Mouse (Mus musculus) lung, embryonic 15.5 days (tissue): ENCODE results near the gene Cpd. TPM values are rescaled to one million over a fixed set of nuclear protein-coding genes. Genes with fewer than 3 reads are reported as not detected.

ENCODE experiments used
- ATAC-seq: fragments of 200-750 bp; cut with Nextera tagmentation; 2 replicates; pipeline ENCODE4 v1.8.0; 2017; ENCODE audit warnings: moderate number of reproducible peaks, borderline replicate concordance; ENCODE audit not compliant: low FRiP score, low TSS enrichment; ENCODE audit errors: extremely low read depth
- H3K27ac ChIP-seq: fragments of 300-500 bp; sonication (generic); 2 replicates; pipeline ENCODE4 v1.5.1; 2015; ENCODE audit warnings: moderate library complexity, mild to moderate bottlenecking, inconsistent platforms
- H3K27me3 ChIP-seq: fragments of 300-500 bp; sonication (generic); 2 replicates; pipeline ENCODE4 v1.6.1; 2015; ENCODE audit warnings: inconsistent platforms
- H3K36me3 ChIP-seq: fragments of 300-500 bp; sonication (generic); 2 replicates; pipeline ENCODE4 v1.6.1; 2015; ENCODE audit warnings: inconsistent platforms
- H3K4me1 ChIP-seq: fragments of 300-500 bp; sonication (generic); 2 replicates; pipeline ENCODE4 v1.6.1; 2015; ENCODE audit warnings: inconsistent platforms
- H3K4me2 ChIP-seq: fragments of 300-500 bp; sonication (generic); 2 replicates; pipeline ENCODE4 v1.6.1; 2015; ENCODE audit warnings: inconsistent platforms, mild to moderate bottlenecking, moderate library complexity
- H3K4me3 ChIP-seq: fragments of 300-500 bp; sonication (generic); 2 replicates; pipeline ENCODE4 v1.5.1; 2015; ENCODE audit warnings: mild to moderate bottlenecking, inconsistent platforms
- H3K9ac ChIP-seq: fragments of 300-500 bp; sonication (generic); 2 replicates; pipeline ENCODE4 v1.6.1; 2015; ENCODE audit warnings: inconsistent platforms
- H3K9me3 ChIP-seq: fragments of 300-500 bp; sonication (generic); 2 replicates; pipeline ENCODE4 v1.6.1; 2016; ENCODE audit warnings: inconsistent platforms
- WGBS: fragments of 180-500 bp; shearing (Covaris S2); methylation state at CpG from one replicate; pipeline ENCODE4 v1.1.7; 2015; 5-methylcytosine and 5-hydroxymethylcytosine counted together
- polyA plus RNA-seq: library from polyadenylated mRNA; unstranded; fragments of >200 nt; fragmentation: Nextera tagmentation; extraction: Ambion mirVana; gene quantifications from 2 replicates; pipeline ENCODE4 v1.2.1, GENCODE M21; 2015

Gene Cpd
- polyA plus RNA-seq: 18.4 and 18.7 TPM in 2 replicates

DNA sequence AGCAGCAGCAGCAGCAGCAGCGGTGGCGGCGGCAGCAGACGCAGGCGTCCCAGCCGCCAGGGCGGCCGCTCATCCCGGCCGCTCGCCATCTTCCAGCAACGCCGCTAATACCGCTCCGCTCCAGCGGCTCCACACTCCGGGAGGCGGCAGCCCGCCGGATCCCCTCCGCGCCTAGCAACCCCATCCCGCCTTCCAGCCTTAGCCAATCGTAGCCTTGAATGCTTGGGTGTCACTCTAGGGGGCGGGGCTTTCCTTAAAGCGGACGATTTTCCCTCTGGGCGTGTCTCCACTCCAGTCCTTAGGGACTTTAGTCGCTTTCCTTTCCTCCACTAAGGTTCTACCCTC, at the start of gene Cpd:
Gene Cpd, minus strand, starts transcription at position 141 of the 345 bp plus-strand sequence.
- peak; percentile 100 for ATAC-seq
- peak within 1 kb of the TSS; percentile 95 for H3K4me3 ChIP-seq
- peak within 1 kb of the TSS; percentile 97 for H3K4me2 ChIP-seq
- H3K27ac ChIP-seq: peak within 1 kb of the TSS; percentile 92
- H3K9ac ChIP-seq: peak within 1 kb of the TSS; percentile 84
- no peaks in the 10 kb centered on the region for H3K36me3 ChIP-seq
- peaks cover 34% of the 10 kb centered on the region for H3K4me1 ChIP-seq
- H3K9me3 ChIP-seq: no peaks in the 10 kb centered on the region
- H3K27me3 ChIP-seq: no peaks in the 10 kb centered on the region
- 0% methylated on average over 29 of the region's 29 CpGs for WGBS

DNA sequence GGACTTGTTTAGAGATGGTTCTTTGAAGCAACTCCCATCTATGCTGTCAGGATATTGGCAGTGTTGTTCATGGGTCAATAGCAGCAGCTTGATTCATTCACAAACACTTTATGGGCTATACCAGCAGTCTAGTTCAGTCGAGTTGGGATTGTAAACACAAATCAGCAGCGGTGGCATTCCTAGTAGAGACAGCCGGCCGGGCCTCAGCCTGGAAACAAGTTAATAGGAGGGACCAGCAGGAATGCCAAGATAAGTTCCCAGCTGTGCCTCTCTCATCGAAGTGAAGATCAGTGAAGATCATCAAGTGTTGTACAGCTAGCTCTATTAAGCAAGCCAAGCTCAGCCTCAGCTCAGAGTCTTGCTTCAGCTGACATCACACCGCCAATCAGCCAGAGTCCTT, 49.5 kb upstream of the Cpd start:
- Histone ChIP-seq H3K36me3 (no peaks in the 10 kb centered on the region), H3K27me3 (no peaks in the 10 kb centered on the region), H3K27ac (peak overlapping the region; percentile 77), H3K4me2 (peak overlapping the region; percentile 15; the same call in 1 of the 2 replicates), H3K9ac (no peak overlapping the region), H3K4me3 (no peak overlapping the region), H3K9me3 (no peaks in the 10 kb centered on the region), H3K4me1 (peaks cover 60% of the 10 kb centered on the region)
- peak; percentile 82 for ATAC-seq
- WGBS: 19% methylated on average over 6 of the region's 6 CpGs

DNA sequence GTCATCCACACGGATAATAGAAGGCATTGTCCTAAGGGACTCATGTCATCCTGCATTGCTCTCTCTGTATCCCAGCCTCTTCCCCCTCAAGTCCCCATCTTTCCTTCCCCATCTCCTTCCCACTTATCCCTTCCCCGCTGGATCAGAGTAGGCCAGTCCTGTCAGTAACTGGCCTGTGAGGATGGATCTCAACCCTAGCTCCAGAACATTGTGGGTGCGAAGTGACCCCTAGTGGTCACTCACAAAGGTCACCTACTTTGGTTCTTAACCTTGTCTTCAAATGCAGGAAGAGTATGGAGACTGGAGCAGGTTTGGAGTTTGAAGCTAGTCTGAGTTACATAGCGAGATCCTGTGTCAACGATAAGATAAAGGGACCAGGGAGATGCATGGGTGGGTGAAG, 47.4 kb upstream of the Cpd start:
- H3K4me3 ChIP-seq: no peak overlapping the region
- H3K27ac ChIP-seq: peak overlapping the region; percentile 81
- ATAC-seq: peak; percentile 37
- peak overlapping the region; percentile 31 for H3K4me2 ChIP-seq
- H3K9me3 ChIP-seq: no peaks in the 10 kb centered on the region
- no peaks in the 10 kb centered on the region for H3K27me3 ChIP-seq
- no peaks in the 10 kb centered on the region for H3K36me3 ChIP-seq
- H3K9ac ChIP-seq: no peak overlapping the region
- H3K4me1 ChIP-seq: peaks cover 60% of the 10 kb centered on the region
- WGBS: 25% methylated on average over 5 of the region's 5 CpGs

DNA sequence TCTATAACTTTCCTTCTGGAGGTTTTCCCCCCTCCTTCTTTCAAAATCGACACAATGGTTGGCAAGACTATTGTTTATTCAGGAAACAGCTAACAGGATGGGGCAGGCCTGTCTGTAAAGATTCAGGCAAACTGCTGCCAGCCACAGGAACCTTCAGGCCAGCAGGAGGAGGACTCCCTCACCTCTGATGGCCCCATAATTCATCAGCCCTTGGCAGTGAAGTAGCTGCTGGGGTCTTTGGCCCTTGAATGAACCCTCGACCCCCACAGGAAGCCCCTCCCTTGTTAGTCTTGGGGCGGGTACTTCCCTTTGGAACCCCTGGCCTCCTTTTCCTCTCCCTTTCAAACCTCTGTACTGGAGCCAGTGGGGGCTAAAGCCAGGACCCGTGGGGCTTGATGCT, 46.8 kb upstream of the Cpd start:
- H3K4me2 ChIP-seq: peak overlapping the region; percentile 31
- H3K4me3 ChIP-seq: no peak overlapping the region
- H3K27ac ChIP-seq: peak overlapping the region; percentile 81
- H3K27me3 ChIP-seq: no peaks in the 10 kb centered on the region
- H3K36me3 ChIP-seq: no peaks in the 10 kb centered on the region
- no peaks in the 10 kb centered on the region for H3K9me3 ChIP-seq
- peak; percentile 53 for ATAC-seq
- 7% methylated on average over 4 of the region's 4 CpGs for WGBS
- no peak overlapping the region for H3K9ac ChIP-seq
- peaks cover 57% of the 10 kb centered on the region for H3K4me1 ChIP-seq

DNA sequence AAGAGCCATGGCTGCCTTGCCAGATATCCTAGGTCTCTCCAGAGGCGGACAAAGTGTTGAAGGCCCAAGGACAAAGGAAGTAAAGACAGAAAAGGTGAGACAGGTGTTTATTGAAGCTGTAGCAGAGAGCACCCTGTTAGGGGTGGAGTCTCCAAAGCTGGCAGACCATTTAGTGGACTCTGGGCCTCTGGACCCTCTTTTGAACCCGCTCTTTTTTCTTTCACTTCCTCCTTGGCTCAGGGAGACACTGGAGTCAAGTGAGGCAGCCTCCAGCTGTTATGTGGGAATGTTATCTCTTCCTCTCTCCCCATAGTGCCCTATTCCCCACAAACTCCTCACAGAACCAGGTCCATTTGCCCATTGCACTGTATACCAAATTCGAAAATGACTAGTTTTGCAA, 46.2 kb upstream of the Cpd start:
- Histone ChIP-seq H3K4me1 (peaks cover 51% of the 10 kb centered on the region), H3K27me3 (no peaks in the 10 kb centered on the region), H3K4me2 (no peak overlapping the region), H3K27ac (peak overlapping the region; percentile 81), H3K36me3 (no peaks in the 10 kb centered on the region), H3K4me3 (no peak overlapping the region), H3K9ac (no peak overlapping the region), H3K9me3 (no peaks in the 10 kb centered on the region)
- 64% methylated on average over 3 of the region's 3 CpGs for WGBS
- ATAC-seq: no peak

DNA sequence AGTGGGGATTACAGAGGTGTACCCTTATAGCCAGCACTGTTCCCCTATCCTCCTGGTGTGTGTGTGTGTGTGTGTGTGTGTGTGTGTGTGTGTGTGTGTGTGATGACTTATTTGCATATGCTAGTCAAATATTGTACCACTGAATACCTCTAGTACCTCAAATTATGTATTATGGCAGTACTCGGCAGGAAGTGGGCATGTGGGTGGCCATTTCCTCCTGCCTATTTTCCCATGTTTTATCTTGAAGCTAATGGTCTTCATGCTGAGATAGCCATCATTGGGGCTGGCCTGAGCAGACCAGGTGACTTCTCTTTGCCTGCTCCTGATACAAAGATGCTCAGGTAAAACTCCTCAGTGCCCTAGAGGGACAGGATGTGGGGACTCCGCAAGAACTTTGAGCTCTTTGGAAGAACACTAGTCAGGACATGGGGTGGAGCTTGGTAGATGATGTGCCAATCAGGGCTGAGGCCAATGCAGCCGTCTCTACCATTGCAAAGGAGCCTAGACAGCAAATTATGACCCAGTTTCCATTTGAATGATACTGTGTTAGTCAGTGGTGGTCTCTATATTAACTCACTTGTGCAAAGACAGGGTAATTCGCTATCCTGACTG, 45.0 kb upstream of the Cpd start:
- no peak overlapping the region for H3K4me3 ChIP-seq
- no peak for ATAC-seq
- peaks cover 41% of the 10 kb centered on the region for H3K4me1 ChIP-seq

DNA sequence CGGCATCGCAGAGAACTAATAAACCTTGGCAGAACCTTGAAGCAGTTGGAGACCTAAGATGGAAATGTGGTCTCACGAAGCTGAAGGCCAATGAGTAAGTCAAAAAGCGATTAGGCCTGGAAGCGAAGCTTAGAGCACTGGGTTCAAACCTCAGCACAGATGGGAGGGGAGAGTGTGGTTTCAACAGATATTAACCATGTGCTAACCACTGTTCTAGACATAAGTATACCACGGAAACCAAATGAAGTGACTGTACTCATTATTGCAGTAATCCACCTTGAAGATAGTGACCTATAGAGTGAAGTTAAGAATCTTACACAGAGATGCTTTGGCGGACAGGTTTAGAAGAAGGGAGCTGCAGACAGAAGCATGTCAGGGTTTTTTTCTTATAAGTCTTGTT, 44.4 kb upstream of the Cpd start:
- no peaks in the 10 kb centered on the region for H3K9me3 ChIP-seq
- WGBS: 87% methylated on average over 7 of the region's 7 CpGs

More for the DNA sequence above, 45.0 kb upstream of the Cpd start:
- Histone ChIP-seq H3K9ac (no peak overlapping the region), H3K4me2 (no peak overlapping the region), H3K27me3 (no peaks in the 10 kb centered on the region), H3K27ac (no peak overlapping the region), H3K9me3 (no peaks in the 10 kb centered on the region), H3K36me3 (no peaks in the 10 kb centered on the region)
- 73% methylated on average over 4 of the region's 4 CpGs for WGBS

DNA sequence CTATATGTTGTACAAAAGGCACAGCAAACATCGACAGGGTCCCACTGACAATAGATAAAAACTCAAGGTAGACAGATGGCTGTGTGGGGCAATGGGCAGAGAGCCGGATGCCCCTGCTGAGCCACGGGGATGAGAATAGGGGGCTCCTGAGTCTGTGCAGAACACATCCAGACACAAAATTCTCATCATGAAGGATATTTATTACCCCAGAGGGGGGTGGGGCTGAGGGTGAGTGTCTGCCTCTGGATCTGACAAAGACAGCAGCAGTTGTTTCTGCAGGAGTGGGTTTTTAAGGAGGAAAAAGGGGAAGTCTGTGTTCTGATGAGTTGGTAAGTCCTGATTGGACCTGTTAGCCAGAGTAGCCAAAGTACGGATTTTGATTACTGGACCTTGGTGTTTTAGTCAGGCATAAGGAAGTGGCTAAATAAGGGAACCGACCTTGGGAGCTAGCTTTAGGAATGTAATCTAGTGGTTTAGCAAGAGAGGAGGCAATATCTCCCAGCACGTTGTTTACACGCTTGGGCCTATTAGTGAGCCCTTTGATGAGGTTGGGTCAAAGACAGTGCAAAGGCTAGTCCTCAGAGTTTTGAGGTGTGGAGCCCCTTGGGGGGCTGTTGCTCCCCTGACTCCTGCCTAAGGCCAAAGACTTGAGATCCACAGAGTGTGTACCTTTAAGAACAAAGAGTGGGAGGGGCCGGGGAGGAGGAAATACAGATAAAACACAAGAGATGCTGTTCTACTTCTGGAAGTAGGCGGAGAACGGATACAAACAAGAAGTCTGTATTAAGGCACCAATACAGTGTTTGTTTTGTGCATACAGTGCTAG, 42.7 kb upstream of the Cpd start:
- H3K36me3 ChIP-seq: no peaks in the 10 kb centered on the region
- peak; percentile 23; the same call in 1 of the 2 replicates for ATAC-seq
- H3K9me3 ChIP-seq: no peaks in the 10 kb centered on the region
- WGBS: 26% methylated on average over 10 of the region's 10 CpGs
- H3K27ac ChIP-seq: peak overlapping the region; percentile 73
- no peak overlapping the region for H3K4me2 ChIP-seq
- no peaks in the 10 kb centered on the region for H3K27me3 ChIP-seq
- H3K4me3 ChIP-seq: no peak overlapping the region
- peaks cover 37% of the 10 kb centered on the region for H3K4me1 ChIP-seq
- H3K9ac ChIP-seq: no peak overlapping the region

More for the DNA sequence above, 44.4 kb upstream of the Cpd start:
- H3K27me3 ChIP-seq: no peaks in the 10 kb centered on the region
- no peak overlapping the region for H3K4me2 ChIP-seq
- no peak for ATAC-seq
- no peak overlapping the region for H3K27ac ChIP-seq
- peaks cover 36% of the 10 kb centered on the region for H3K4me1 ChIP-seq
- no peak overlapping the region for H3K9ac ChIP-seq
- no peak overlapping the region for H3K4me3 ChIP-seq
- no peaks in the 10 kb centered on the region for H3K36me3 ChIP-seq

DNA sequence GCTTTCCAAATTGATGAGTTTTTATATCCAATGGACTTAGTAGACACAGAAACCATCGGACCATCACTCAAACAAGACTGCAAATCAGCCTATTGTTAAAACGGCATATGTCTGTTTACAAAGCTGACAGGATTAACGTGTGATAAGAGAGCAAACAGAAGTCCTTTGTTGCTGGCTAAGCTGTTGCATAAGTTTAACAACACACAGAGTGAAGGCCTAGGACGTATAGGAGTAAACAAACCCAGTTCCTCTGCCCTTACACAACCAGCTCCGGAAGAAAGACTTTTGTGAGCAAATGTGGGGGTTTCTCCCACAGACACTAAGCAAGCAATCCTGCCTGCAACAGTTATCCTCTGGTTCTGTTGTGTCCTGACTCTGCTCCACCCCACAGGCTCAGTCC, 37.6 kb upstream of the Cpd start:
- H3K4me1 ChIP-seq: peaks cover 11% of the 10 kb centered on the region; the same call in 1 of the 2 replicates
- no peaks in the 10 kb centered on the region for H3K36me3 ChIP-seq
- 8% methylated on average over 5 of the region's 5 CpGs for WGBS
- peak; percentile 92 for ATAC-seq
- H3K27me3 ChIP-seq: no peaks in the 10 kb centered on the region
- H3K9ac ChIP-seq: no peak overlapping the region
- H3K4me3 ChIP-seq: no peak overlapping the region
- H3K27ac ChIP-seq: peak overlapping the region; percentile 80
- no peak overlapping the region for H3K4me2 ChIP-seq
- H3K9me3 ChIP-seq: no peaks in the 10 kb centered on the region

DNA sequence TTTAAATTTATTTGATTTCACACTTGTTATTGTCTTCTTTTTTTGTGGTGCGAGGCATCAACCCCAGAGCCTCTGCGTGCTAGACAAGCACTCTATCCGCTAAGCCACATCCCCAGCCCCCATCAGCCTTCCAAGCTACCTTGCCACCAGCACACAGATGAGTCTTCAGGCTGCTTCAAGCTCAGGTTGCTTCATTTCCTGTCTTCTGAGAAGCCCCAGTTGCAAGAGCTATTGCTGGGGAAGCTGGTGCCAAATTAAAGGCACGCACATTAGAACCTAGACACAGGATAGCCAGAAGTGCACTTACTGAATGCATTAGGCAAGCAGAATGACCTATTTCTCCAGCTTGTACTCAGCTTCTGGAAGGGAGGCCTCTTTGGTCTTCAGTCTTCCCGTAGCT, 33.0 kb upstream of the Cpd start:
- no peaks in the 10 kb centered on the region for H3K27me3 ChIP-seq
- no peaks in the 10 kb centered on the region for H3K36me3 ChIP-seq
- no peaks in the 10 kb centered on the region for H3K9me3 ChIP-seq
- WGBS: 81% methylated on average over 5 of the region's 5 CpGs
- no peak overlapping the region for H3K27ac ChIP-seq
- no peak for ATAC-seq
- no peak overlapping the region for H3K4me2 ChIP-seq
- H3K4me1 ChIP-seq: peaks cover 10% of the 10 kb centered on the region
- no peak overlapping the region for H3K9ac ChIP-seq
- H3K4me3 ChIP-seq: no peak overlapping the region

DNA sequence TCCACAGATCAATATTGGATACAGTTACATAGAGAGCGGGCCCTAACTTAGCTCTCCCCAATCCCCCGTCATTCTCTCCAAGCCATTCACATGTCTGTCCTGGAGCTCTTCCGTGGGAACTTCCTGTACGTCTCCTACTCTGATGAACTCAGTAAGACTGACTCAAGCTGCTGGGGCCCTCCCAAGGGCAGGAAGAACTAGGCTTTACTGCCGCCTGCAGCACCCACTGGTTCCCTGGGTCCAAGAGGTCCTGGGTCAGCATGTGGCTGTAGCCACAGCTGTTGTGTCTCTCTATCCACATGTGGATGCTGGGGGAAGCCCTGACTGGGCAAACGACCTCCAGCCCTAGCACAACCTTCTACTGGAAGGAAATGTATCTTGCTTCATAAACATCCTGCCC, 27.9 kb upstream of the Cpd start:
- no peaks in the 10 kb centered on the region for H3K9me3 ChIP-seq
- no peaks in the 10 kb centered on the region for H3K27me3 ChIP-seq
- H3K9ac ChIP-seq: no peak overlapping the region
- H3K36me3 ChIP-seq: no peaks in the 10 kb centered on the region
- WGBS: 50% methylated on average over 6 of the region's 6 CpGs
- no peak for ATAC-seq
- H3K4me1 ChIP-seq: peaks cover 2% of the 10 kb centered on the region; the same call in 1 of the 2 replicates
- H3K4me2 ChIP-seq: no peak overlapping the region
- H3K27ac ChIP-seq: no peak overlapping the region
- H3K4me3 ChIP-seq: no peak overlapping the region

DNA sequence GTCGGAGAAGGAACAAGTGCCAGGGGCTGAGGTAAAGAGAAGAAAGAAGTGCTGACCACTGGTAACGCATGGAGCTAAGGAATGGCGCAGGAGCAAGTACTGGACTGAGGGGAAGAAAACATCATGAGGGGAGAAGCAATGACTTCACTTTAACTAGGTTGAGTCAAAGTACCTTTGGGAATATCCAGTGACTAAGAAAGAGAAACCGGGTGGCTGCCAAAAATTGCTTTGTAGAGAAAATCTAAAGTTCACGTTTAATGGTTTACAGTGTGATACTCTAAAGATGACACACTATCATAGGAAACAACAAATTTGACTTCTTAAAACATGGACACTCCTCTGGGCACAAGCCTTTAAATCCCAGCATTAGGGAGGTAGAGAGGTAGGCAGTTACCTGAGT, 27.0 kb upstream of the Cpd start:
- Histone ChIP-seq H3K4me2 (no peak overlapping the region), H3K27ac (no peak overlapping the region), H3K4me1 (peaks cover 2% of the 10 kb centered on the region; the same call in 1 of the 2 replicates), H3K36me3 (no peaks in the 10 kb centered on the region), H3K9me3 (no peaks in the 10 kb centered on the region), H3K27me3 (no peaks in the 10 kb centered on the region), H3K9ac (no peak overlapping the region), H3K4me3 (no peak overlapping the region)
- ATAC-seq: no peak
- 87% methylated on average over 5 of the region's 5 CpGs for WGBS
